Mouse (Mus musculus): ENCODE measurements around the gene Sf3a2. TPM values are rescaled to one million over a fixed set of nuclear protein-coding genes. Genes with fewer than 3 reads are reported as not detected.

Gene Sf3a2
- polyA plus RNA-seq, 1 experiment from 2014 or later, result 30.1 TPM

DNA sequence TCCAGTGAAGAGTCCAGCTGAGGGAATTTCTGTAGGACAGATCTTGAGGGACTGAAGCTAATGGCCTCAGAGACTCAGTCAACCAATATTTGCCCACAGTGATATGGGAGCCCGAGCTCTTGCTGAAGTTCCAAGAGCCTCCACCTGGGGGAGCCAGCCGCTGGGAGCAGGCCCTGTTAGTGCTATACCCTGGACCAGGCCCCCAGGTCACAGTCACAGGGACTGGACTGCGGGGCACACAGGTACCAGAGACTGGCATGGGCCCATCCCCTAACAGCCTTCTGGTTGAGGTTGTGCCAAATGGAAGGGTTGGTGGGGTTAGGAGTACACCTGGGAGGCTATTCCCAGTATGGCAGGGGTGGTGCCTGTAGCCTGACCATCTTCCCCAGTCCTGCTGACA is 7.9 kb downstream of the Sf3a2 start:
- peaks cover 41% of the 10 kb centered on the region for H3K36me3 ChIP-seq (ENCODE audit: control insufficient read depth, insufficient read depth)
- no peak overlapping the region for H3K4me3 ChIP-seq (ENCODE audit: low read depth, low read length)
- peaks cover 46% of the 10 kb centered on the region for H3K27me3 ChIP-seq (ENCODE audit: control insufficient read depth, insufficient read depth, low read depth, low read length)
- H3K9ac ChIP-seq (ENCODE audit: low read depth, low read length), result no peak overlapping the region
- ATAC-seq (ENCODE audit: low read depth), result peak; percentile 64
- no peak overlapping the region for H3K27ac ChIP-seq (ENCODE audit: low read length)
- H3K4me1 ChIP-seq (ENCODE audit: control insufficient read depth, low read depth, low read length), result peaks cover 38% of the 10 kb centered on the region
- H3K4me2 ChIP-seq (ENCODE audit: low read depth, low read length), result no peak overlapping the region
- no peaks in the 10 kb centered on the region for H3K9me3 ChIP-seq (replicated peaks; ENCODE audit: control insufficient read depth, low read length)
- 9% methylated on average over 3 of the region's 3 CpGs for WGBS (ENCODE audit: insufficient replicate concordance)

- Histone ChIP-seq H3K36me3 (ENCODE audit: control insufficient read depth, insufficient read depth) (peaks cover 36% of the 10 kb centered on the region), H3K9me3 (replicated peaks; ENCODE audit: control insufficient read depth, low read length) (no peaks in the 10 kb centered on the region), H3K27me3 (ENCODE audit: control insufficient read depth, insufficient read depth, low read depth, low read length) (peaks cover 50% of the 10 kb centered on the region), H3K27ac (ENCODE audit: low read length) (no peak overlapping the region), H3K4me1 (ENCODE audit: control insufficient read depth, low read depth, low read length) (peaks cover 38% of the 10 kb centered on the region), H3K4me3 (ENCODE audit: low read depth, low read length) (peak overlapping the region; percentile 57), H3K9ac (ENCODE audit: low read depth, low read length) (peak overlapping the region; percentile 42), H3K4me2 (ENCODE audit: low read depth, low read length) (peak overlapping the region; percentile 78)
- ATAC-seq (ENCODE audit: low read depth), result 0 out of 2 replicates have a peak, but pooled peaks have one; percentile 1
- WGBS (ENCODE audit: insufficient replicate concordance), result 54% methylated on average over 34 of the region's 34 CpGs
These were observed 8.5 kb downstream of the Sf3a2 start for GRCm38 (mm10) chr10:80806341-80807056.

- ATAC-seq (ENCODE audit: low read depth), result peak; percentile 59
- Histone ChIP-seq H3K27ac (ENCODE audit: low read length) (no peak overlapping the region), H3K9me3 (replicated peaks; ENCODE audit: control insufficient read depth, low read length) (no peaks in the 10 kb centered on the region), H3K4me1 (ENCODE audit: control insufficient read depth, low read depth, low read length) (peaks cover 38% of the 10 kb centered on the region), H3K27me3 (ENCODE audit: control insufficient read depth, insufficient read depth, low read depth, low read length) (peaks cover 53% of the 10 kb centered on the region), H3K9ac (ENCODE audit: low read depth, low read length) (peak overlapping the region; percentile 42), H3K4me3 (ENCODE audit: low read depth, low read length) (peak overlapping the region; percentile 57), H3K4me2 (ENCODE audit: low read depth, low read length) (peak overlapping the region; percentile 78), H3K36me3 (ENCODE audit: control insufficient read depth, insufficient read depth) (peaks cover 29% of the 10 kb centered on the region)
- WGBS (ENCODE audit: insufficient replicate concordance), result under 1% methylated on average over 58 of the region's 58 CpGs
These were observed 9.1 kb downstream of the Sf3a2 start for GRCm38 (mm10) chr10:80807057-80807627.

DNA sequence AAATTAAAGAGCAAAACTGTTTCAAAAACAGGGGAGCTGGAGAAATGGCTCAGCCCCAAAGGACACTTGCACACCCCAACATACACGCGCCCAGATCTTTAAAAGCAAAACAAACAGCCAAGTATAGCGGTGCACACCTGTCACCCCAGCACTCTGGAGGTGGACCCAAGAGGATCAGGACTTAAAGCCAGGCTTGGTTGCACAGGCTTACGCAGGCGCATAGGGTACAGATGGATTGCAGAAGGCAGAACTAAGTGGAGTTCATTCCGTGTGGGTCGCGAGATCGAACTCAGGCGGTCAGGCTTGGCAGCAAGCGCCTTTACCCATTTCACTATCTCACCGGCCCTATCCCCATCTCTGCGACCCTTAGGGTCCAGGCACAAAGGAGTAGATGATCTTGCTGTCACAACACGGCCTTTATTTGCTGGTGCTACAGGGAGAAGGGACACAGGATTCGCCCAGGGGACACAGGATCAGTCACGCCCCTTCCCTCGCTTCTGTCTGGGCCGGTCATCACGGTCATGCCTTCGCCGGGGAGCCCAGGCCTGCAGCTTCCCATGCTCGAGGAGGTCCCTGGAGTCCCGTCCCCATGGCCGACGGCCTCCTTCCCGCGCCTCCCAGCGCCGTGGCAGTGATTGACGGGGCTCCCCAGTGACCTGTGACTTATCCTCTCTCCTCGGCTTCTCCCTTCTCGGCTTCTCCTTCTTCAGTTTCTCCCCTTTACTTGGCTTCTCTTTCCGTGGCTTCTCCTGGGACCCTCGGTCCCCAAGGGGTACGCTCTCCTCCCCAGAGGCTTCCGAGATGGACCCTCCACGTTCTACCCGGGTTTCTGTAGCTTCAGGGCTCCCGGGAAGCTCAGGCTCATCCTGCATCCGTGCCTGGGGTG is 10.3 kb downstream of the Sf3a2 start:
- Histone ChIP-seq H3K27me3 (ENCODE audit: control insufficient read depth, insufficient read depth, low read depth, low read length) (peaks cover 60% of the 10 kb centered on the region), H3K4me3 (ENCODE audit: low read depth, low read length) (no peak overlapping the region), H3K4me1 (ENCODE audit: control insufficient read depth, low read depth, low read length) (peaks cover 38% of the 10 kb centered on the region), H3K9ac (ENCODE audit: low read depth, low read length) (no peak overlapping the region), H3K9me3 (replicated peaks; ENCODE audit: control insufficient read depth, low read length) (no peaks in the 10 kb centered on the region), H3K36me3 (ENCODE audit: control insufficient read depth, insufficient read depth) (peaks cover 17% of the 10 kb centered on the region), H3K27ac (ENCODE audit: low read length) (no peak overlapping the region), H3K4me2 (ENCODE audit: low read depth, low read length) (0 out of 2 replicates have a peak overlapping the region, but pooled peaks have one; percentile 0)
- WGBS (ENCODE audit: insufficient replicate concordance), result 20% methylated on average over 40 of the region's 40 CpGs
- no peak for ATAC-seq (ENCODE audit: low read depth)

DNA sequence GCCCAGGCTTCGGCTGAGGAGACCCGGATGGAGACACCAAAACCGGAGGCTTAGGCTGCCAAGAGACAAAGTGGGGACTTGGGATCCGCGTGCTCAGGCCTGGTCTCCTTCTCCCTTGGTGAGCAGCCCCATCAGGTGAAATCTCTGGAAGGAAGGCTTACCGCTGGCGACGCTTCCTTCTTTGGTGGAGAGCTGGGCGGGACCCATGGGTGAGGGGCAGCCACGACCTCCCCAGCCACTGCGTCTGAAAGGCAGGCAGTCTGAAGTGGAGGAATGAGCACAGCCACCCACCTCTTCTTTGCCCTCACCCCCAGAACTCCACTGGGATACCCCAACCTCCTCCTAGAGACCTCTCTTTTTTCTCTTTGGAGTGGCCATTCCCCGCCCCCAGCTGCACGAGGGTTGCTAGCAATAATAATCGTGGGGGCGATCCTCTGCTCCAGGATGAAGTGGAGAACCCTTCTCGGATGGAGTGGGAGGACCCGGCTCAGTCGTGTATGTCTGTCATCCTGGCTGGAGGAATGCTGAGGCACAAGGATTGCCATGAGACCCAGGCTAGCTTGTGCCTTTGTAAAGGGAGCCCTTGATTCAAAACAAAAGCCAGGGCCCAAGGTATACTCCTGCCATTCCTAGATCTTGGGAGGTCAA is 11.1 kb downstream of the Sf3a2 start:
- Histone ChIP-seq H3K36me3 (ENCODE audit: control insufficient read depth, insufficient read depth) (peaks cover 9% of the 10 kb centered on the region), H3K4me1 (ENCODE audit: control insufficient read depth, low read depth, low read length) (peaks cover 38% of the 10 kb centered on the region), H3K9me3 (replicated peaks; ENCODE audit: control insufficient read depth, low read length) (no peaks in the 10 kb centered on the region), H3K27ac (ENCODE audit: low read length) (no peak overlapping the region), H3K4me3 (ENCODE audit: low read depth, low read length) (no peak overlapping the region), H3K27me3 (ENCODE audit: control insufficient read depth, insufficient read depth, low read depth, low read length) (peaks cover 61% of the 10 kb centered on the region), H3K9ac (ENCODE audit: low read depth, low read length) (no peak overlapping the region), H3K4me2 (ENCODE audit: low read depth, low read length) (no peak overlapping the region)
- no peak for ATAC-seq (ENCODE audit: low read depth)
- 11% methylated on average over 18 of the region's 18 CpGs for WGBS (ENCODE audit: insufficient replicate concordance)

DNA sequence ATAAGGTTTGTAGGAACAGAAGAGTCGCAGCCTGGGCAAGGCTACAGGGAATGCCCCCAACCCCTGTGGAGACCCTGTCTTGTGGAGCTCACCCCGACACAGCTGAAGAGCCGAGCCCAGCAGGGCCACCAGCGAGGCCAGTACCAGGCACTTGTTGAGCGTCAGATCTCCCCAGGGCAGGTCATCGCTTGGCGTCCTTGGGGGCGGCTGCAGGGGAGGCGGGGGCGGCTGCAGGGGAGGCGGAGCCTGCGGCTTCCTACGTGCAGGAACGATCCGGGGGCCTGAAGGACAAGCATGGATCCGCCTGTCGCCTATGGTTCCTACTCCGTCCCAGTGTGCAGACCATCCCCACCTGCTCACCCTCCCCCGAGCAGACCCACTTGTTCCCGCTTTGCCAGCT is 12.1 kb downstream of the Sf3a2 start:
- 10% methylated on average over 19 of the region's 20 CpGs for WGBS (ENCODE audit: insufficient replicate concordance)
- Histone ChIP-seq H3K4me2 (ENCODE audit: low read depth, low read length) (no peak overlapping the region), H3K4me1 (ENCODE audit: control insufficient read depth, low read depth, low read length) (peaks cover 36% of the 10 kb centered on the region), H3K27me3 (ENCODE audit: control insufficient read depth, insufficient read depth, low read depth, low read length) (peaks cover 61% of the 10 kb centered on the region), H3K27ac (ENCODE audit: low read length) (no peak overlapping the region), H3K36me3 (ENCODE audit: control insufficient read depth, insufficient read depth) (no peaks in the 10 kb centered on the region), H3K9me3 (replicated peaks; ENCODE audit: control insufficient read depth, low read length) (no peaks in the 10 kb centered on the region), H3K9ac (ENCODE audit: low read depth, low read length) (no peak overlapping the region), H3K4me3 (ENCODE audit: low read depth, low read length) (no peak overlapping the region)
- no peak for ATAC-seq (ENCODE audit: low read depth)

DNA sequence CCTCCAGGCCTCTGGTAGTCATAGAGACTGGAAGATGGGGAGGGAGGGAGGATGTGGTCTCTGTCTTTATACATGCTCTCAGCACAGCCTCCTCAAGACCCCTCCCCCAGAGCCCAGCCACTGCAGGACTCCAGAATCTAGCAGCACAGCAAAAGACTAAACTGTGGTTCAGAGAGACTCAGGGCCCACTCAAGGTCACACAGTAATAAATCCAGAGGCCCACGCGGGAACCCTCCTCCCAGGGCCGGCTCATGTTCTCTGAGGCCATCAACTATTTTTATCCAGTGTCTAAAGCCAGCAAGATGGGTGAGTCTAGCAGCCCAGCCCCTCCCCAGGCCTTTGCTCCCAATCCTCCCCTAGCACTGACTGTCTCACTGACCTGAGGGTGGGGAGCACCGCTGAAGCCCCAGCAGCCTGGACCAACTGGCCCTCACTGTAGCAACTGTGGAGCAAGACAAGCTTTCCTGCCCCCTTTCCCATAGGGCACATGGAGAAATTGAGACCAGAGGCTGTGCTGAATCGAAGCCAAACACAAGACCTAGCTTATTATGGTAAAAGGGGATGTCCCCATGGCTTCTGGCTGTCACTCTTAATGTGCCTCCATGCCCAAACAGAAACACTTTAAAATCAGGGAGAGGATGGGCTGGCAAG is 14.5 kb downstream of the Sf3a2 start:
- ATAC-seq (ENCODE audit: low read depth), result no peak
- no peak overlapping the region for H3K27ac ChIP-seq (ENCODE audit: low read length)
- no peaks in the 10 kb centered on the region for H3K9me3 ChIP-seq (replicated peaks; ENCODE audit: control insufficient read depth, low read length)
- no peaks in the 10 kb centered on the region for H3K36me3 ChIP-seq (ENCODE audit: control insufficient read depth, insufficient read depth)
- H3K4me2 ChIP-seq (ENCODE audit: low read depth, low read length), result no peak overlapping the region
- H3K4me3 ChIP-seq (ENCODE audit: low read depth, low read length), result no peak overlapping the region
- peaks cover 48% of the 10 kb centered on the region for H3K27me3 ChIP-seq (ENCODE audit: control insufficient read depth, insufficient read depth, low read depth, low read length)
- no peak overlapping the region for H3K9ac ChIP-seq (ENCODE audit: low read depth, low read length)
- 47% methylated on average over 5 of the region's 5 CpGs for WGBS (ENCODE audit: insufficient replicate concordance)
- peaks cover 12% of the 10 kb centered on the region for H3K4me1 ChIP-seq (ENCODE audit: control insufficient read depth, low read depth, low read length)

DNA sequence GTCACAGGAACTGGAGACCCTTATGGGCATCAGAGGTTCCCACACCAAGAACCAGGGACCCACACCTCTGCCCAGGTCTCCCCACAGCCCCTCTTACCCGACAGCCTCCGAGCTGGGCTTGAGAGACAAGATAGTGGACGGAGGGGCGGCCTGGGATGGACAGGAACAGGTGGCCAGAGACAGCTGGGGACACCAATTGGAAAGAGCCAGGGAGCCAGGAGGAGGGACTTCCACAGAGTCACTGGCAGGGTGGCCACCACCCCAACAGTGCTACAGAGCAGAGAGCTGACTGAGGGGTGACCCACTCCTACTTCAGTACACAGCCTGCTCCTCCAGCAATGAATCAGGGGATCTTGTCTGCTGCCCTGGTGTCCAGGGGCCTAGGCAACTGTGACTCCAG is 15.4 kb downstream of the Sf3a2 start, which contains the start of gene Jsrp1:
Gene Jsrp1 (minus strand): TSS at position 133 of the 400 bp plus-strand sequence.
- Histone ChIP-seq H3K9ac (ENCODE audit: low read depth, low read length) (no peak within 1 kb of the TSS), H3K4me2 (ENCODE audit: low read depth, low read length) (no peak within 1 kb of the TSS), H3K4me1 (ENCODE audit: control insufficient read depth, low read depth, low read length) (peaks cover 7% of the 10 kb centered on the region), H3K4me3 (ENCODE audit: low read depth, low read length) (no peak within 1 kb of the TSS), H3K36me3 (ENCODE audit: control insufficient read depth, insufficient read depth) (no peaks in the 10 kb centered on the region), H3K27ac (ENCODE audit: low read length) (no peak within 1 kb of the TSS), H3K9me3 (replicated peaks; ENCODE audit: control insufficient read depth, low read length) (no peaks in the 10 kb centered on the region), H3K27me3 (ENCODE audit: control insufficient read depth, insufficient read depth, low read depth, low read length) (peaks cover 39% of the 10 kb centered on the region)
- ATAC-seq (ENCODE audit: low read depth), result no peak
- 71% methylated on average over 4 of the region's 4 CpGs for WGBS (ENCODE audit: insufficient replicate concordance)
